Mouse (Mus musculus) heart, adult 8-10 months (tissue): ENCODE results near the gene Plxna4. TPM values are rescaled to one million over a fixed set of nuclear protein-coding genes. Genes with fewer than 3 reads are reported as not detected.

Source experiments
- DNase-seq: peaks from one replicate; pipeline ENCODE4 v3.0.0; 2022; ENCODE audit warnings: low spot score
- total RNA-seq, 4 experiments: library from RNA; stranded (reverse); gene quantifications; 2 replicates each; pipeline ENCODE4 v1.2.4; 2022

Gene Plxna4
- total RNA-seq, 4 experiments from 2014 or later: 11.5 to 15.2 (median 13.8) TPM

- no peak for DNase-seq
These were observed 336.3 kb downstream of the Plxna4 start for GRCm38 (mm10) chr6:32251674-32252073.

- no peak for DNase-seq
These were observed 342.0 kb downstream of the Plxna4 start for GRCm38 (mm10) chr6:32246036-32246435.

GRCm38 (mm10) chr6:32243040-32243439 is 345.0 kb downstream of the Plxna4 start:
- no peak for DNase-seq

- DNase-seq: no peak
These were observed 356.6 kb downstream of the Plxna4 start for GRCm38 (mm10) chr6:32231383-32231782.

- no peak for DNase-seq
These were observed 361.4 kb downstream of the Plxna4 start for GRCm38 (mm10) chr6:32226636-32227035.

- no peak for DNase-seq
These were observed 363.8 kb downstream of the Plxna4 start for GRCm38 (mm10) chr6:32224007-32224703.

- no peak for DNase-seq
These were observed 367.2 kb downstream of the Plxna4 start for GRCm38 (mm10) chr6:32220765-32221164.

GRCm38 (mm10) chr6:32218544-32218943 is 369.4 kb downstream of the Plxna4 start:
- no peak for DNase-seq

- DNase-seq: no peak
These were observed 375.6 kb downstream of the Plxna4 start for GRCm38 (mm10) chr6:32212439-32212838.

- DNase-seq: no peak
These were observed 377.9 kb downstream of the Plxna4 start for GRCm38 (mm10) chr6:32210139-32210538.

- no peak for DNase-seq
These were observed 379.0 kb downstream of the Plxna4 start for GRCm38 (mm10) chr6:32208951-32209350.

GRCm38 (mm10) chr6:32204253-32204652 is 383.7 kb downstream of the Plxna4 start:
- DNase-seq: peak; percentile 19

GRCm38 (mm10) chr6:32203389-32203788 is 384.6 kb downstream of the Plxna4 start:
- DNase-seq: peak; percentile 34

GRCm38 (mm10) chr6:32202664-32203192 is 385.3 kb downstream of the Plxna4 start:
- no peak for DNase-seq

- no peak for DNase-seq
These were observed 386.5 kb downstream of the Plxna4 start for GRCm38 (mm10) chr6:32201506-32201905.

- DNase-seq: peak; percentile 44
These were observed 388.4 kb downstream of the Plxna4 start for GRCm38 (mm10) chr6:32199616-32200015.

- no peak for DNase-seq
These were observed 391.1 kb downstream of the Plxna4 start for GRCm38 (mm10) chr6:32196913-32197312.

- DNase-seq: no peak
These were observed 394.9 kb downstream of the Plxna4 start for GRCm38 (mm10) chr6:32193046-32193445.

- no peak for DNase-seq
These were observed 403.5 kb downstream of the Plxna4 start for GRCm38 (mm10) chr6:32184402-32184985.

GRCm38 (mm10) chr6:32183651-32184185 is 404.3 kb downstream of the Plxna4 start:
- DNase-seq: no peak

- DNase-seq: no peak
These were observed 408.0 kb downstream of the Plxna4 start for GRCm38 (mm10) chr6:32180012-32180358.

GRCm38 (mm10) chr6:32179346-32180011 is 408.5 kb downstream of the Plxna4 start:
- peak; percentile 12 for DNase-seq
